Mouse (Mus musculus): Measurements from ENCODE around the gene Prss35.

DNA sequence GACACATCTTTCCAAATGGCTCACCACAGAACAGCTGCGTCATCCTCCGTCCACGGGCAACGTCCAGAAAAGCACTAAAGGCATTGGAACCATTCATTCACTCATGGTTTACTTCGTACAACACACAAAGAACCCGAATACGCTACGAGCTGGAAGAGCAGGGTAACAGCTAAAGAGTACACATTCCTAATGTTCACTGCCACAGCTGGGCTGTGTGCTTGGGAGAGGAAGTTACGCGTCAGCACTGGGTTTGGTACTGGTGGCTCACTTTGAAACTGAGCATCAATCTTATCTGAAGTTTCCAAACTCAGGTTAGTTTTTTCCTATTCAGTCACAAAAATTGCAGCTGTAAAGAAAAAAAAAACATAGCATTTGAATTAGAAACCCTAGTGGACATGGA, 23.5 kb downstream of the Prss35 start:
- no peak for TF ChIP-seq CHD2 (IDR thresholded peaks at IDR 0.05; ENCODE audit: low read depth, low read length)
- no peak for TF ChIP-seq ZNF384 (IDR thresholded peaks at IDR 0.05; ENCODE audit: low read depth, low read length)
- TF ChIP-seq ZC3H11A (IDR thresholded peaks at IDR 0.05; ENCODE audit: borderline replicate concordance, low read depth, low read length), result no peak
- no peak for TF ChIP-seq HCFC1 (IDR thresholded peaks at IDR 0.05; ENCODE audit: borderline replicate concordance, insufficient read depth, low read length)
- TF ChIP-seq MAFK (IDR thresholded peaks at IDR 0.05; ENCODE audit: insufficient read depth, low read depth, low read length), result no peak

Measured in ES-E14 (cell line).